Mouse (Mus musculus) lung, postnatal 10 days (tissue): ENCODE measurements around the gene Crim1.

Experiments
- DNase-seq: peaks from one replicate; pipeline ENCODE4 v3.0.0; 2021

Crim1 gene

DNA sequence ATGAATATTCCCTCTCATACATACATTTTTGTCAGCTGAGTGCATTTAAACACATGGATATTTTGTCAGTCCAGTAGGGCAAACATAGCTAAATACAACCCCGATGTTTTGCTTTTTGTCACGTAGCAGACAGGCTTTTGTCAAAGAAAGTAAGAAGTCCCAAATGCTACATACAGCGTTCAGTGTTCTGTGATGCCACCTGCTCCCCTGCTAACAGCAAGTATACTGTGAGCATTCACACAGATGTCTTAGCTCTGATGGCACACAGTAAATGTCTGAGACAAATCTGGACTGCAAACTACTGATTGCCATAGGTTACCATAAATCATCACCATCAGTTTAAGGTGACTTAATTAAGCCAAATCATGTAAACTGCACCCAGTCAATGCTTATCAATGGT, 143.6 kb downstream of the Crim1 start:
- DNase-seq = no peak

DNA sequence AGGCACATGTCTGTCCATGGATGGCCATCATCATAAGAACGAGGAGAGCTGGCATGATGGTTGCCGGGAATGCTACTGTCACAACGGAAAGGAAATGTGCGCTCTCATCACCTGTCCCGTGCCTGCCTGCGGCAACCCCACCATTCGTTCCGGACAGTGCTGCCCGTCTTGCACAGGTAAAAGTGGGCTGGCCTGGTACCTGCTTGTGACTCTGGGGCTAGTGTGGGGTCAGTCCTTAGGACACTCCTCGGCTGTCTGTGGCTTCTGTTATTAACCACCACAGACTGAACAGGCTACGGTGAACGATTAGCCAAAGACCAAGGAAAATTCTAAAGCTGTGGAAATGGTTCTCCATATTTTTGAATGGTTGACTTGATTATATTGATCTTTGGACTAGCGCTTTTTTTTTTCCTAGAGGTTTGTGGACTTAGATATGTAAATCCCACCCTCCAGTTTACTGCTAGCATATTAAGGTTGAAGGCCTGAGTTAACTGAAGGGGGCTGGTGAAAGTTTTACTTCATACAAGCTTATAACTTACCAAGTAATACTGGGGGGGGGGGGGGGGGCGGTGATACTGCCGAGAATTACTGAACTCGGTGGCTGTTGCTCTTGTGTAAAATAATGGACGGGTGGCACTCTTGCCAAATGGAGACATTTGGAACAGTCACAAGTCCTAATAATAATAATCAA, 147.2 kb downstream of the Crim1 start:
- no peak for DNase-seq

DNA sequence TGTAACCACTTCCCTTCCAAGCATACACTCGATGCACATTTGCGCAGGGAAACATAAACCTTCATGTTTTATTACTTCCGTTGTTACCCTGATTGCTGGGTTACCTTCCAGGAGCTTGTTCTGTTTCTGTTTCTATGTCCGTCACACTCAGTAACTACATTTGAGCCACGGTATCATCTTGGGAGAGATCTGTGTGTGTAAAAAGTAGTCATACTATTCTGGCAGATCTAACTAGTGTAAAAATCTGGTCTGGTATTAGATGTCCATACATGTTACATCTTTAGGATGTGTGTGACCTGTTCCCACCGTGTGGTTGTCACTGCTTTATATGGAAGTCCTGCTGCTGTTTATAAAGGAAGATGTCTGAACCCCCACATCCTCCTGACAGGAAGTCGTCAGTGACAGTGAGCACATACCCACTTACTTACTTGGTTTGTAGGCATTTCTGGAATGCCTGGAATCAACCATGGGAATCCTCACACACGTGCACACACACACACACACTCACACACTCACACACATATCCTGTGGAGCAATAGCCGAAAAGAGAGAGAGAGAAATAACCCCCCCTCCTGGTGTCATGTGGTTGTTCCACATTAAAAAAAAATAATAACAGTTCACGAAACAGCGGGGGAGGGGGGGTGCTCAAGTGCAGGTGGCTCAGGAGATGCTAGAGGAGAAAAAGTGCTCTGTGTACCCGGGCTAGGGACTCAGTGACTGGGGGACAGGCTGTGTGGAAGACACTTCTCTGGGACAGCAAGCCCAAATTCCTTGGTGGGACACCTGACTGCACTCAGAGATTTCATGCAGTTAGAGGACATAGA, 151.8 kb downstream of the Crim1 start:
- no peak for DNase-seq

DNA sequence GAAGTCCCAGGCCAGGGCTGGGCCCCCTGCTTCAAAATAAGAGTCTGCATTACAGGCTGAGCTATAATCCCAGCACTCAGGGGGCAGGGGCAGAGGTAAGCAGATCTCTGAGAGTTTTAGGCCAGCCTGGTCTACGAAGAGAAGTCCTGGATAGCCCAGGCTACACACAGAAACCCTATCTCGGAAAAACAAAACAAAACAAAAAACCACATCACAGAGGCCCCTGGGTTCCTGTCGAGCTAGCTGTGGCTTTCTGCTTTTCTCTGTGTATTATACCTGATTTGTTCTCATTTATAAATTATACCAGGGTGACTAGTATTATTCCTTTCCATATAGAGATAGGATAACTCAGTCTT, 152.4 kb downstream of the Crim1 start:
- no peak for DNase-seq

DNA sequence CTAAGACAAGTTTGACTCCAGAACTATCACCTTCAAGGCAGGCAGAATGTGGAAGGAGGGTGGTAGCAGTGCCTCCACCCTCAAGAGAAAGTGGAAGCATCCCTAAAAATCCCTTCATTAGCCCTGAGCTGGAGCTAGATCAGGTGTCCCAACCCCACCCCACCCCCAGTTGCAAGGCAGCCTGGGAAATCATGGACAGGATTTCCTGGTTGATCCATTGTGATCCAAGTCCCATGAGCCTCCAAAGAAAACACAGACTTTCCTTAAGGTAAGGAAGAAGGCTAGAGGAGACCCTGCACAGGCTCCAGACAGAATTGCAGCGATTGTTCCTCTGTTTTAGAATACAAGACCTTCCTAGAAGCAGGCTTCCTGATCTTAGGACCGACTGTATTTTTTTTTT, 154.4 kb downstream of the Crim1 start:
- DNase-seq = no peak

DNA sequence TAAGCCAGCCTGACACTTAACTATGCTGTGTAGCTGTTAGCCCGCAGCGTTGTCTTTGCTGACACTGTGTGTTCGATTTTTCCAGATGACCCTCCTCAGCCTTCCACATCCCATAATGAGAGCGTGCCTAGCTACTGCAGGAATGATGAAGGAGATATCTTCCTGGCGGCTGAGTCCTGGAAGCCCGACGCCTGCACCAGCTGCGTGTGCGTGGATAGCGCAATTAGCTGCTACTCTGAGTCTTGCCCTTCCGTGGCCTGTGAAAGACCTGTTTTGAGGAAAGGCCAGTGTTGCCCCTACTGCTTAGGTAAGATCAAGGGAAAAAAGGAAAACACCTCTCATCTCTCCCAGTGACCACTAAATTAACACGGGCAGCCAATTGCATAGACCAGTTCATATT, 154.8 kb downstream of the Crim1 start:
- no peak for DNase-seq

DNA sequence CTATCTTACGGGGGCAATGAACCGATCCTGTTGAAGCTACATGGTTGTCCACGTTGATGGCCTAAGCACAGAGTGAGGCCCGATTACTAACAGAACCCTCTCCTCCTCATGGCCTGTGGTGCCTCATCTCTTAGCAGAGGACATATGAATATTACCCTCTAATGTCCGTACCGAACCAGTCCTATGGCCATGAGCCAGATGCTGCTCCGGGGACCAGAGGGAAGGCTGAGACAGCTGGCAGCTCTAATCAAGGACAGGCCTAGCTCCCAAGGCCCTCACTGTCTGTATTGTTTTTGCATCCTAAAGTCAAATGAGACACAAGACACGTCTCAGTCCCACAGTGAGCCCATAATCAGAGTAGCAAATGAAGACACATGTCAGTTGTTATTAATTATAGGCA, 155.6 kb downstream of the Crim1 start:
- DNase-seq = no peak

DNA sequence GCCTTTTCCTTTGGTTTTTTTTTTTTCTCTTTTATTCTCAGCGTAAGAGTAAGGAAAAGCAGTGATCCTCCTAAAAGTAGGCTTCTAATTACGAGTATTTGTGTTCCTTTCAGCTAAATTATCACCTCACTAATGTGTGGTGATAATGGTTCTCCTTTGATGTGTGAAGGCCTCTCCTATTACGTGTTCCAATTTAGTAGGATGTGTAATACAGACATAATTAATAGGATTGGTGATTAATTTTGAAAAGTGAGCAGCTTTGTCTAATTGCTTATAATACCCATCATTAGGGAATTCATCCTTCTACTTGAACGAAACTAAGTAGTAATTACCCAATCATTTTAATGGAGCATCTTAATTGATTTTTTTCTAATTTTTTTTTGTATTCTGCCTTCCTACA, 157.7 kb downstream of the Crim1 start:
- DNase-seq = no peak

DNA sequence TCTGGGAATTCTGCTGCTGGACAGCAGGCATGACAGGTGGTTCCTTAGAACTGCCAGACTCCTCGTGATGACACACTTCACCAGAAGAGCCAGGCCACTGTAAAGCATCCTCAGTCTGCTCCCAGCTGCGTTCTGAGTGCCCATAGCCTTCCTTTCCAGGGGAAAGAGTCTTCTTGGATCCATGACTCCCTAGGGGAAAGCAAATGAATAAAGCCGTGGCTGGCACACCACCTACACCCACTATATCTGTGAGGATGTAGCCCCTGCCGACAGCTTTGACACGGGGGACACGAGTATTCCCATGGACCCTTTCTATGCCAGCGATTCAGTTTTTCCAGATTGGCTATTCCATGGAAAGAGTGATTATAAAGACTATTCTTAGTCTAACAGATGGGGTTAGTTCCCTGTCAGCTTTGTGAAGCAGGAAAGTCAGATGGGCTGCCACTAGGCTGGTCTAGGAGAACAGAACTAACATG, 158.2 kb downstream of the Crim1 start:
- DNase-seq = no peak

DNA sequence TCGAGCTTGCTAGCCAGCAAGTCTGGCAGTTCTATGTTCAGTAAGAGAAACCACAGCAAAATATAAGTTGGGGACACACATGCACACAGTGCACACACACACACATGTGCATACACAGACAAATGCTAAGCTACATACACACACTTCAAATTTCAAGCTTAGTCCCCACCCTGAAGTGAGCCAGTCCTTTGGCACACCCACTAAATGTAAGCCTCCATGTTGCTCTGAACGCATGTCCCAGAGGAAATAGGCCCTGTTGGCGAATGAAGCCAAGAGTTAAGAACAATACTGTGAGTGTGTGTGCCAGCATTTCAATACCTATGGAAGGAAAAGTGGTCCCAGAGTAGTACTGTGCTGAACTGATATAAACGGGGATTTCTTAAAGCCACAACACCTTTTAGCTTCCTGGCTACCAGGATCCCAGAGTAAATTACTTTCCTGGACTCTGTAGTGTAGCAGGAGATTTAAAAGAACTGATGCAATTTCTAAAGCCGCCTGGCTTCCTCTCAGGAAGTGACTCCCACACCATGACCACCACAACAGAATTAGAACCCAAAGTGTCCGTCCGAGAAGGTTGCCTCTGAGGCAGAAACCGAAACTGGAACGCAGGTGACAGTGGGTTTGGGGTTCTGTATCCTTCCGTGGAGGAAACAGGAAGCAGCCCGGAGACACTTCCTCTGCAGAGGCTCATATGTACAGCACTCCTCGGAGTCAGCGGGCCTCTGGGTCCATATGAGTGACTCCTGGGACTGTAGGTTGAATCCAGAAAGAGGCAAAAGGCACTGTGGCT, 162.1 kb downstream of the Crim1 start:
- DNase-seq = peak; percentile 47

DNA sequence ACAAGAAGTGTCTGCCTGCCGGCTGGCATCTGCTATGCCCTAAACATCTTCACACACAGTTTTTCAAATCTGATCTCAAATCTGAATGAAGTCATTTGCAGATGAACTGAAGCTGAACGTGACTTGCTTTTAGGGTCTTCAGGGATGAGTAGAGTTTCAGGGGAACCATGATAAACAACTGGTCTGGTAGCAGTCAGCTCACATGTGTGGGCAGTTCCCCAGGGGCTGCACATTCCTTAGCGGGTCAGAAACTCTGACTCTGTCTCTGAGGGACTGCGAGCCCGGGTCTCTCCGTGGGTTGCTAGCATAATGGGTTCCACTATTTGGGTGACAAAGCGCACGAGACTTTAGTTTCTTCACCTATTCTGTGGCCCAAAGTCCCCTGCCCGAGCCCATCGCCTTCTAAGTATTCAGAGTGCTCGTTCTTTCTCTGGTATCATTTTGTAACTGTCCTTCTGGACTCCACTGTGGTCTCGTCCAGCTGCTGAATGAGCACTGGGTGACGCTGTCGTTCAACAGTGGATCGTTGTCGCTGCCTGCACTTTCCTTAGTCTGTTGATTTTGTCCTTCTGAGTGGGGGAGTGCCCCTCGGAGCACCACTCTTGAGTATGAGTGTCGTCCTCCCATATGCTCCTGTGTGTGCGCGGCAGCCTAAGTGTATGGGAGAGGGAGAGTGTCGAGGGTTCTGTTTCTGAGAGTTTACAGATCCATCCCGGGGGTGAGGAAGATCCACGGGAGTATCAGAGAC, 164.7 kb downstream of the Crim1 start:
- no peak for DNase-seq

DNA sequence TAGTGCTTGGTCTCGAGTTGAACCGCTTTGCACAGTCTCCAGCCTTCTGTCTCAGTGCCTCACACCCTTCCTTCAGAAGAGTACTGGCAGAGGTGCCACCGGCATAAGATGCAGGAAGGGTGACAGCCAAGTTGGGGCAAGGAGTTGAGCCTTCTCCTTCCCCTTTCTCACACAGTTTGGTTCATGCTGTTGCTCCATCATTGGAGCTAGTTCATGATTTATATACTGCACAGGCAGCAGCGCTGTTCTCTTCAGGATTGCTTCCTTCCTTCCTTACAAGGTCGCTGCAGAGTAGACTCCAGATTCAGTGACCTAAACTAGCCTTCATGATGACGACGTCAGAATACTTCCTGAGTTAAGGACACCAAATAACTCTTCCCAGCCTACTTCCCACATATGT, 166.0 kb downstream of the Crim1 start:
- DNase-seq = no peak

DNA sequence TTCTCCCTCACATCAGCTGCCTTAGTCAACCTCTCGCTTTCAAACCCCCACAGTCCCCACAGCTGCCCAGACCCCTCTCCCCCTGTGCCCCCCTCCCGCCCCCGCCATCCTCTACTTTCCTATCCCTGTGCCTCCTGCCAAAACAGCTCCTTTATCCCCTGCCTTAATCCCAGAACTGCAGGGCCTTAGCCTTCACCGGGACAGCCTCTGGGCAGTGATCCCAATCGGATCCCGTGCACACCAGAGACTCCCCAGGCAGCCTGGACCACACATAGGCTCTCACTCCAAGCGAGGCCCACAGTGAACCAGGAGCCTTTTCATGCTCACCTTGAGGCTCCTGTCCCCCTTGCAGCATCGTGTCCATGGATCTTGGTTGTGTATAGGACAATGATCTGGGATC, 168.4 kb downstream of the Crim1 start:
- no peak for DNase-seq

DNA sequence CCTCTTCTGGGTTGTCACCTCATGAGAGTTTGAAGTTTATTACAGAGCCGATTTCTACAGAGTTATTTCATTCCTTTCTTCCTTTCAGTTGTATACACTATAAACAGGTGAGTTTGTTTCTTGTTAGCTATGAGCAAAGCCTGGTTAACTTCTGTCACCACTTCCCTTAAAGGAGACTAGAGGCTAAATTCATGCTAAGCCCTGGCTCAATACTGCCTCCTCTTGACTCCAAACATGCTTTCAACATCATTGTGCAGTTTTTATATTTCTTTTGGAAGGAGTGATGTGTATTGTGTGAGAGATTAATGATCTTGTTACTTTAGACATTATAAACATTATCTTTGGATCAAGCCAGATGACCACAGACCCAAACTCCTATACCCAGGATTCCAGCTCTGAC, 170.4 kb downstream of the Crim1 start:
- DNase-seq = no peak

DNA sequence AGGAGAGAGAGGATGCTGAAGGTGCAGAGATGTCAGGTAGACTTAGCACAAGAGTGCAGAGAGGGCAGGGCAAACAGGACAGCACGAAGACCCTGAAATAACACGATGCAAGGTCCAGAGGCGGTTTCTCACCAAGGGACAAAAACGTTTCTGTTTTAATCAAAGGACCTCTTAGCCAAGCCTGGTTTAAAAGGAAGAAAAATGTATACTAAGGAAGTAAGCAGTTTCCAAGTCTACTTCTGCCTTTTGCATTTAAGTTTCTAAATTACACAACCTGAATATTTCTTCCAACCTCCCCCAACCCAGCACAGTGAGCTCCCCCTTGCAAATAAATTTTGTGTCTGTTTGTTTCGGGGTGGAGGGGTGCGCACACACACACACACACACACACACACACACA, 173.1 kb downstream of the Crim1 start:
- DNase-seq = no peak

DNA sequence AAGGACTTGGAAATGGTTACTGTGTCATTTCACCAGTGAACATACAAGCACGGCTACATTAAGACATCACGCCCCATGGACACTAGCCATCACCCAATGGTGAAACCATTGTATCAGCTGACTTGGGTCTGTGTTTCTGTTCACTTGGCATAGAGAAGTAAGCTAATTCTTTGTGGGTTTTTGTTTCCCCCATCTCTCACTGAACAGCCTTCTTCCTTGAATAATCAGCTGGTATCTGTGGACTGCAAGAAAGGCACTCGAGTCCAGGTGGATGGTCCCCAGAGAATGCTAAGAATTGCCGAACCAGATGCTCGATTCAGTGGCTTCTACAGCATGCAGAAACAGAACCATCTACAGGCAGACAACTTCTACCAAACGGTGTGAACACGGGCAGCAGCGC, 173.8 kb downstream of the Crim1 start:
- no peak for DNase-seq

DNA sequence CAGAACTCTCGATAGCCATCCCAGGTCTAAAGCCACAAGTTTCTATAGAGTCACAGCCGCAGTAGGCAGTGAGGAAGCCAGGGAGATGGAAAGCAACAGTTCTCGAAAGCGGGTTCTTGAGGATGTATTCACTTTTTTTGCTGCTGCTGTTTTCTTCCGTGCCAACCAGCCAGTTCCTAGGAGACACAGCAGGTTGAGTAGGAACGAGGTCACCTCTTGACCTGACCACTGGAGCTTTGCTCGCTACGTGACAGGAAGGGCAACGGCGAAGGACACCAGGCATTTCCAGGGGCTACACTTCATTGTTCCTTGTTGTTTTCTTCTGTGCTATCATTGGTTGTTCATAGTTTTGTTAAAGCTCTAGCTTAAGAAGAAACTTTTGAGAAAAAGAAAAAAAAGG, 174.7 kb downstream of the Crim1 start:
- DNase-seq = no peak

DNA sequence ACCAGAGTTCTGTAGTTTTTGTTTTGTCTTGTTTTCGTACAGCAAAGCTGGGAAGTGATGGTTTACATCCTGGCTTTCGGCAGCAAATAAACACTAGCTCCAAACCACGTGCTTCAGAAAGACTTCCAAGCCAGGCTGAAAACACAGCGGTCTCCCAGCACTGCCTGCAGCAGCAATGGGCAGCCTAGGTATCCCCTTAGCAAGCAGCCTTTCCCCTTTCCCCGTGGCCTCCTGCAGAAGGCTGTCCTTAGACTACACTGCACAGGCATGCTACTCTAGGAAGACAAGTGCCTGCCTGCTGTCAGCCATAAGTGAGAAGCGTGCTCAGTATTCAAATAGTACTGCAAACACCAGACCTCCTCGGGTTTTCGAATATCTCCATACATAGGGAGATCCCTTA, 176.5 kb downstream of the Crim1 start:
- peak; percentile 44 for DNase-seq

DNA sequence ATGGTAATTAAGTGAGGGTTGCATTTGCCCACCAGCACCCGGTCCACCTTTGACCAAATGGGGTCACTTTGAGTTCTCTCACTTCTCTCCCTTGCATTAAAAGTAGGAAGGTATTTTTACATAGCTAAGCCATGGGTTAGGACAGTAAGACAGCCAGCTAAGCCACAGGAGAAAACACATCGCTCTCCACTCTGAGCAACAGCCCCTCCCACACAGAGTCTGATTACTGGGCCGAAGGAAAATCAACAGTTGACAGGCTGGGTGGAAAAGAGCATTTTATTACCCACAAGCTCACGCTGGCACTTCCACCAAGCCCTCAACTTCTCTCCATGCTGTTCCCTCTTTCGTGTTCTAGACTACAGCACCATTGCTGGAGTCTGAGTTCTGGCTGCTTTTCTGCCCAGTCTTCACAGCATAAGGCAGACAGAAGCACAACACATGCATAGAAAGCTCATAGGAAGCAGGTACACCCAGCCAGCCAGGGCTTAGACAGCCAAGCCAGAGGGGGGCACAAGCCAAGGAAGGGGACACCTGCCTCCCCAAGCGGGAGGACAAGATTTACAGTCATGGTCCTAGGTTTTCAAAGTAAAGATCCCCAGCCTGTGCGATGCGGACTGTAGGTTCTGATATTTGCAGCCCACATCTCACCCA, 179.2 kb downstream of the Crim1 start:
- no peak for DNase-seq

DNA sequence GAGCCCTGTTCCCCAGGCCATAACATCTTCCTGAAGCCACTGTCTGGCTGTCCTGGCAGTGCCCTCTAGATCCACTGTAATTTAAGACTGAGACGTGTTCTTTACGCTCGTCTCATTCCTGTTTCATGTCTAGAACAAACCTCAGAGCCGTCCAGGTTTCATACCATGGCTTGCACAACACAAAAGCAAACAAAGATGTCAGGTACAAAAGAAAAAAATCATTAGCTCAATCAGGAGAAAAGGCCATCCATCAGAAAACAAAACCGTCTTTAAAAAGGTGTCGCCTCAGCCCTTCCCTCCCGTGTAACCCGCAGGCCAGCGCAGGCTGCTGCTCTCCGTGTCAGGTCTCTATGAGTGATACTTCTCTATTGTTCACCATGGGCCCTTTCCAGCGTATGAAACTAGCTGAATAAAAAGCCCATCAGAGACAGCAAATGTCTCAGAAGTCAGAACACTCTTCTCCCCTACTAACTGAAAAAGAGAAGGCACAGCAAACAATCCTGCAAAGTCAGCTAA, 179.7 kb downstream of the Crim1 start:
- no peak for DNase-seq

DNA sequence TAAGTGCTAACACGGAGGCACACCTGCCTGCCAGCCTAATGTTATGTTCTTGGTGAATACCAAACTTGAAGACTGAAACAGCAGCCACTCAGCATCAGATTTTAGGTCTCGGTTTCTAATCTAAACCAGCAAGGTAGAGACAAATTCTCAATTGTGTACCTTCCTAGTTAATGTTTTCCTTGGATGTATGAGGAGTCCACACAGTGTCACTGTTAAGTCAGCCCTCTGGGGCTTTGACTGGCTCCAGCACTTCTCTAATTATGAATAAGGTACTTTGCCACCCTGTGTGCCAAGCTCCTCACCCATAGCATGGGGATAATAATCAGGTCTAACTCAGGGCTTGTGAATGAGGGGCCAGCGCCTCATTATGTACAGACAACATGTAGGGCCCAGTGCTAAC, 182.3 kb downstream of the Crim1 start:
- no peak for DNase-seq

DNA sequence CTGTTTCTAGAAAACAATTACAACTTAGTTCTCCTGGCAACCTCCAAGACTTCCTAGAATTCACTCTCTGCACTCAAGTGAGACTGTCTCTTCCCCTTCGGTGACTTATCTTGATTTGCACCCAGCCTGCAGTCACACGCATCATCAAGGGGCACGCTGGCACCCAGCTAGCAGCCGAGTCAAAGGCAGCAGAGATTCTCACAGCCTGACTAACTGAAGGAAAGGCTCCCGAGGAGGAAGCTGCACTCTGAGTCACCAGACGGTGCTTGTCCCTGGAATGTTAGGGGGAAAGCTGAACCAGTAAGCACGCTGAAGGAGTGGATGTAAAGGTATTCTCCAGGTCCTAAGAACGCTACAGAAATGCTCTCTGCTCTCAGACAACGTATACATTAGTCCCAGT, 187.6 kb downstream of the Crim1 start:
- no peak for DNase-seq
